Mouse (Mus musculus) ES-Bruce4 (cell line): ENCODE measurements at regions not wholly inside any gene's neighbourhood (a gene's known extent, or its start where the extent isn't known, plus 50 kb on each side); places are given as distances from the start of the nearest gene placed in this dataset.

Source experiments
- H3K27ac ChIP-seq: 2 replicates; pipeline ENCODE4 v1.5.1; 2012; ENCODE audit warnings: low read length, inconsistent platforms; ENCODE audit not compliant: insufficient read depth
- H3K27me3 ChIP-seq: 2 replicates; pipeline ENCODE4 v1.6.1; 2012; ENCODE audit warnings: mild to moderate bottlenecking, low read length, inconsistent platforms; ENCODE audit not compliant: control insufficient read depth, poor library complexity, insufficient read depth, severe bottlenecking
- H3K36me3 ChIP-seq: 2 replicates; pipeline ENCODE4 v1.6.1; 2012; ENCODE audit warnings: inconsistent platforms, mild to moderate bottlenecking, low read length, moderate library complexity; ENCODE audit not compliant: control insufficient read depth, poor library complexity, insufficient read depth, severe bottlenecking
- H3K4me1 ChIP-seq: one replicate; pipeline ENCODE4 v1.8.1; 2011; ENCODE audit warnings: low read length; ENCODE audit not compliant: control insufficient read depth, insufficient read depth
- H3K4me3 ChIP-seq: 2 replicates; pipeline ENCODE4 v1.5.1; 2011; ENCODE audit warnings: low read depth, mild to moderate bottlenecking, low read length
- H3K9ac ChIP-seq: 2 replicates; pipeline ENCODE4 v1.6.1; 2012; ENCODE audit warnings: low read depth, mild to moderate bottlenecking, inconsistent platforms; ENCODE audit not compliant: poor library complexity, severe bottlenecking
- H3K9me3 ChIP-seq: replicated peaks from 2 replicates; pipeline ENCODE4 v1.6.1; 2012; ENCODE audit warnings: mild to moderate bottlenecking, low read length, inconsistent platforms; ENCODE audit not compliant: control insufficient read depth, poor library complexity, insufficient read depth, severe bottlenecking
- CTCF ChIP-seq: IDR thresholded peaks from one replicate; pipeline ENCODE4 v1.8.1; 2011; ENCODE audit warnings: low read depth, low read length
- EP300 ChIP-seq: IDR thresholded peaks from 2 replicates; pipeline ENCODE4 v1.6.1; 2011; ENCODE audit warnings: low read depth, low read length; ENCODE audit not compliant: insufficient read depth
- POLR2A ChIP-seq: IDR thresholded peaks from one replicate; pipeline ENCODE4 v1.8.1; 2011; ENCODE audit warnings: low read length; ENCODE audit not compliant: insufficient read depth

DNA sequence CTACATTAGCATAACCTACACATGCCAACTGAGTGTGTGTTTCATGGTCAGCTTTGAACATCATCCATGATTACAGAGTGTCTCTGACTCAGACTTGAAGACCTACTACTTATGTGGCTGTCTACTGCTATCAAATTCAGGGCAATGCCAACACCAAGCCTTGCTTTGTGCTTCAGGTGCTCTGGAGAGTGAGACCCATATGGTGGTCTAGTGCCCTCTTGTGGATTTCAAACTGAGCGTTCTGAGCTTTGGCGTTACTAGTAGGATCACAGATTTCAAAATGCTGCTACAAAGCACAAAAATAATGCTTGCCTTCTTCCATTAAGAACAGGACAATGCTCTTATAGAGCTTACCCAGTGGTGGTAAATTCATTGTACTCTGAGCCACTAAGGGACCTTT lies 258.8 kb upstream of the Tnp1 start:
- no peak overlapping the region for H3K4me3 ChIP-seq
- no peaks in the 10 kb centered on the region for H3K9me3 ChIP-seq
- no peaks in the 10 kb centered on the region for H3K4me1 ChIP-seq
- no peaks in the 10 kb centered on the region for H3K27me3 ChIP-seq
- no peaks in the 10 kb centered on the region for H3K36me3 ChIP-seq
- TF ChIP-seq EP300 (no peak), CTCF (peak; percentile 30)
- no peak overlapping the region for H3K9ac ChIP-seq
- no peak overlapping the region for H3K27ac ChIP-seq

DNA sequence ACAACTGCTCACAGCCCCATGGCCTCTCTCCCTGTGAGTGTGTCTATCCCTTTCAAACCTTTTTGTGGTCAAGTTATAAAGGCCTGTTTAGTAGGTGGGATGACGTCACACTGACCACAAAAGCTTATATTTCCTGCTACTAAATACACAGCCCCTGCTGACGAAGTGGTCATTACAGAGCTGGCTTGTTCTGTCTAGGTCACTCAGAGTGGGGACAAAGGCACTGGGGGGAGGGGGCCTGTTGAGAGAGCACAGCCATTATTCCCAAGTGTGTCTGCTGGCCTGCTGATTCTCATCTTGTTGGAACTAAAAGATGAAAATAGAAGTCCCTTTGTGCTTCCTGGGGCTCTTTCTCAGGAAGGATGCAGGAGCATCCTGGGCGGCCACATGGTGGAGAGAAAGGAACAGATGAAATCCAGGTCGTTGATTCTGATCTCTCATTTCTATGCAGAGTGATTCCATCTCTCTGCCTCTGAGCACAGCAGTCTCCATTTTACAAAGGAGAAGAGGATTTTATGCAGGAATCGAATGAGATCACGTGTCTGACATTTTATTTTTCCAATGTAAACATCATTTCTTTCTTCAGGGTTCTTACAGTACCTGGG lies 255.2 kb upstream of the Tnp1 start:
- Histone ChIP-seq H3K36me3 (no peaks in the 10 kb centered on the region), H3K9ac (no peak overlapping the region), H3K27ac (no peak overlapping the region), H3K4me1 (no peaks in the 10 kb centered on the region), H3K4me3 (no peak overlapping the region), H3K27me3 (0 out of 2 replicates have a peak, but pooled peaks cover 2% of the 10 kb centered on the region), H3K9me3 (no peaks in the 10 kb centered on the region)
- TF ChIP-seq CTCF (no peak), EP300 (no peak), POLR2A (no peak)

DNA sequence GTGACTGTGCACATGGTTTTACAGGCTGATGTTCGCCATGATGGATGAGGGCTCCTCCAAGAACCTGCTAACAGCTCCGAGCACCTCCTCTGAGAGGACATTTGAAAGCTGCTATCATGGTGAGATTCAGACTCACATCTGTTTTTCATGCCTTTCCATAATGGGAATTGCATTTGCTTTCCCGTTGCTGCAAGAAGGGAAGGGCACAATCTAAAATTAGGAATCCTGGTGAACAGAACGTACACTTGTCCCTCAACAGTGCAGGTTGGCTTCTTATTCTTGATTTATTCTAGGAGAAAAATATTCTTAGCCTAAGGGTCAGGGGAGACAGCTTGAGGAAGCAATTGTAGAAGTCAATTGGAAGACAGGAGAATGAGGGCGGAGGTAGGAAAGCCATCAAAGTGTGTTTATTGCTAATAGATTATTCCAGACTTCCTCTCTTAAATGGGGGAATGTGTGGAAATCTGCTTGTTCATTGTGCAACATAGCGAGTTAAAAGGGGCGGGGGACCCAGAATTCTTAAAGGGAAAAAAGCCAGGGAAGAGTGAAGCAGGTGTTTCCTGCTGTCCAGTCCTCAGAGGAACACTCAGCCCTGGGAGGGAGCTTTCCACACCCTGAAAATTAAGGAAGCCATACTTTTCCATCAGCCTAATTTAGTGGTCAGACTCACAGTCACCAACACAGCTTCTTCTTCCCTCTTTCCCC lies 253.5 kb upstream of the Tnp1 start:
- no peaks in the 10 kb centered on the region for H3K4me1 ChIP-seq
- H3K27me3 ChIP-seq, result 0 out of 2 replicates have a peak, but pooled peaks cover 2% of the 10 kb centered on the region
- no peaks in the 10 kb centered on the region for H3K36me3 ChIP-seq
- TF ChIP-seq EP300 (no peak), POLR2A (no peak), CTCF (no peak)
- no peak overlapping the region for H3K9ac ChIP-seq
- no peak overlapping the region for H3K27ac ChIP-seq
- no peak overlapping the region for H3K4me3 ChIP-seq
- no peaks in the 10 kb centered on the region for H3K9me3 ChIP-seq

DNA sequence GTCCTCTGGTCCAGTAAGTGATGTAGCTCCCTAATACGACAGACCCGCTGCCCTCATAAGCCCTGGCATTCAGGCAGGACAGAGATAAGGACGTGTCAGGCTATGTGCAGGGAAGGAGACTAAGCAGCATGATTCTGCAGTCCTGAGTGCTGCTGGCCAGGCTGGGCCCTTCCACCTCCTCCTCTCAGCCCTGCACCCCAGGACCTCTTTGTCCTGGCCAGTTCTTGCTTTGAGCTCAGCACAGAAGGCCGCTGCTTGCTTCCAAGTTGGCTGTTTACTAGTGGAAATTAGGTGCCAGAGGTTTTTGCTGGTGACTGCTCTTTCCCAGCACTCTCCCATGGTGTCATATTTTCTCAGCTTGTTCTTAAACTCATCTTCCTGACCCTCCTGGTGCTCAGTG lies 249.3 kb upstream of the Tnp1 start:
- H3K27me3 ChIP-seq, result 0 out of 2 replicates have a peak, but pooled peaks cover 2% of the 10 kb centered on the region
- no peaks in the 10 kb centered on the region for H3K9me3 ChIP-seq
- no peaks in the 10 kb centered on the region for H3K36me3 ChIP-seq
- no peak overlapping the region for H3K4me3 ChIP-seq
- TF ChIP-seq EP300, result no peak
- no peak for TF ChIP-seq CTCF
- TF ChIP-seq POLR2A, result no peak
- no peaks in the 10 kb centered on the region for H3K4me1 ChIP-seq
- no peak overlapping the region for H3K27ac ChIP-seq
- H3K9ac ChIP-seq, result no peak overlapping the region

DNA sequence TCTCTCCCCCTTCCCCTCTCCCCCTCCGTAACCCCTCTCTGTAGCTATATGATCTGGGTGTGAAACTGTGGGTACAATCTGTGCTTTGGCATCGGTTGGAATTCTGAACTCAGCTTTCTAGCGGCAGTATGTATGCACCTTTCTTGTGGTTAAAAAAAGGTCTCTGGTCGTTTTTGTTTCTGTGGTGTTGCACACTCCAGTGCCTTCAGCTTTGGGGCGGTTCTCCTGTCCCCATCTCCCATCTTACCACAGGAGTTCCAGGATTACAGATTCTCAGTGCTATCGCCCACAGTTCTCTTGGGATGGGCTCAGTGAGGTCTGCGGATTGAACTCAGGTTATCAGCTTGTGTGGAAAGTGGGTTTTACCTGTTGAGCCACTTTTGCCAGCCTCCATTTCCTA lies 248.5 kb upstream of the Tnp1 start:
- no peak for TF ChIP-seq CTCF
- TF ChIP-seq POLR2A, result no peak
- TF ChIP-seq EP300, result no peak
- H3K9ac ChIP-seq, result no peak overlapping the region

DNA sequence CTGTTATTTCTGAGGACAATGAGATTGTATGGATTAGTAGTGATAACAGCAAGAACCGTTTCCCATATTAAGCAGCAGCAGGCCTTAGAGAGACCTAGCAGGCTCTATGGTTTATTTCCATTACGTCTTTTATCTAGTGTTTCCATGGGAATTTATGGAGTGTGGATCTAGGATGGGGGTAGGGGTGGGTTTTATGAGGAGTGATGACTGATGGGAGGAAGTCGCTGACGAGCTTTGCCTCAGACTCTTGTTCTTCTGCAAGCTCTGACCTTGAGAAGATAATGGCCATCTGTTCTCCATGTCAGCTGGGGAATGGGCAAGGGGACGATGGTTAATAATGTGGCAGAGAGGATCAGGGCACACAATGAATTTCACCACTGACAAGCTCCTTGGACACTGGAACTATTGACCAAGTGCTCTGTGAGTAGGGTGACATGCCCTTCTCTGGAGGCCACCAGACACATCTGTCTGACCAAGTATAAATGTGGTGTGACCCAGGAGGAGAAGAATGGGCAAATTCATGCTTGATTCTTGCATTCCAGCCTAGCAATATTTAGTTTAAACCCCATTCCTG lies 243.9 kb upstream of the Tnp1 start:
- Histone ChIP-seq H3K27ac (no peak overlapping the region), H3K27me3 (no peaks in the 10 kb centered on the region), H3K9ac (no peak overlapping the region), H3K9me3 (no peaks in the 10 kb centered on the region), H3K4me1 (no peaks in the 10 kb centered on the region), H3K4me3 (no peak overlapping the region), H3K36me3 (no peaks in the 10 kb centered on the region)
- TF ChIP-seq EP300, result no peak
- TF ChIP-seq POLR2A, result no peak
- no peak for TF ChIP-seq CTCF

More for the DNA sequence above, 248.5 kb upstream of the Tnp1 start:
- H3K36me3 ChIP-seq, result no peaks in the 10 kb centered on the region
- H3K27me3 ChIP-seq, result 0 out of 2 replicates have a peak, but pooled peaks cover 2% of the 10 kb centered on the region
- no peaks in the 10 kb centered on the region for H3K4me1 ChIP-seq
- no peak overlapping the region for H3K27ac ChIP-seq
- no peaks in the 10 kb centered on the region for H3K9me3 ChIP-seq
- H3K4me3 ChIP-seq, result no peak overlapping the region
